Mouse (Mus musculus) lung, postnatal 0 days (tissue): ENCODE measurements around the gene Npas3.

Source experiments
- CTCF ChIP-seq: IDR thresholded peaks from 2 replicates; pipeline ENCODE4 v1.5.1; 2016; ENCODE audit warnings: antibody characterized with exemption, mild to moderate bottlenecking
- EP300 ChIP-seq: IDR thresholded peaks from 2 replicates; pipeline ENCODE4 v1.6.1; 2016; ENCODE audit warnings: antibody characterized with exemption, mild to moderate bottlenecking, control low read depth

- TF ChIP-seq CTCF (no peak), EP300 (no peak)
Observed at GRCm38 (mm10) chr12:53251701-53252181, 3.3 kb downstream of the Npas3 start.
